Mouse (Mus musculus): ENCODE measurements around the gene Itgb3. TPM values are rescaled to one million over a fixed set of nuclear protein-coding genes. Genes with fewer than 3 reads are reported as not detected.

Itgb3 gene
- polyA plus RNA-seq, 1 experiment from 2014 or later: 6.2 TPM

GRCm38 (mm10) chr11:104643236-104643635 lies 35.4 kb downstream of the Itgb3 start:
- Histone ChIP-seq H3K4me2 (no peak overlapping the region), H3K27ac (no peak overlapping the region), H3K36me3 (no peaks in the 10 kb centered on the region), H3K9me3 (no peaks in the 10 kb centered on the region), H3K4me1 (no peaks in the 10 kb centered on the region), H3K4me3 (replicated peaks) (no peak overlapping the region), H3K9ac (no peak overlapping the region), H3K27me3 (replicated peaks) (no peaks in the 10 kb centered on the region)
- no peak for ATAC-seq (ENCODE audit: insufficient read depth, low FRiP score, low read depth)
- WGBS: 78% methylated on average over 4 of the region's 4 CpGs

GRCm38 (mm10) chr11:104645402-104645801 lies 37.6 kb downstream of the Itgb3 start:
- H3K27ac ChIP-seq: no peak overlapping the region
- H3K4me2 ChIP-seq: no peak overlapping the region
- no peak for ATAC-seq (ENCODE audit: insufficient read depth, low FRiP score, low read depth)
- H3K36me3 ChIP-seq: no peaks in the 10 kb centered on the region
- H3K9me3 ChIP-seq: no peaks in the 10 kb centered on the region
- no peak overlapping the region for H3K4me3 ChIP-seq (replicated peaks)
- 92% methylated on average over 6 of the region's 6 CpGs for WGBS
- no peaks in the 10 kb centered on the region for H3K27me3 ChIP-seq (replicated peaks)
- H3K9ac ChIP-seq: no peak overlapping the region
- no peaks in the 10 kb centered on the region for H3K4me1 ChIP-seq

DNA sequence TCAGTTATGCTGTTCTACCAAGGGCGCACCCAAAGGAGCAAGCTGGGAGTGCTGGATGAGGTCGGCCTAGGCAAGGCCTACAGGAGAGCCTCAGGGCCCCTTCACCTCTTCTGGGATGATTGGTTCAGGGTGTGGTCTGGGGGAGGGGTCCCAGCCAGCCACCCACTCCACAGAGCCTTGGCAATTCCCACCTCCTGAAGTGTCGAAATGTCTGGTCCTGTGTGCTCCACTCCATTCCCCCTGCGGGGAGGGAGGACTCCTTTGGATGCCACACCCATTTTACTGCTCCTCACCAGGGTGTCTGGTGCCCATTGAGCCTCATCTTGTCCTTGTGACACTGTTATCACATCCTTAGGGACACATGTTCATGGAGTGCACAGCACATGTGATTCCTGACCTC lies 38.4 kb downstream of the Itgb3 start:
- Histone ChIP-seq H3K4me1 (no peaks in the 10 kb centered on the region), H3K4me2 (no peak overlapping the region), H3K9me3 (no peaks in the 10 kb centered on the region), H3K4me3 (replicated peaks) (no peak overlapping the region), H3K27me3 (replicated peaks) (no peaks in the 10 kb centered on the region), H3K9ac (no peak overlapping the region), H3K27ac (no peak overlapping the region), H3K36me3 (no peaks in the 10 kb centered on the region)
- ATAC-seq (ENCODE audit: insufficient read depth, low FRiP score, low read depth): no peak
- WGBS: 73% methylated on average over 4 of the region's 4 CpGs

DNA sequence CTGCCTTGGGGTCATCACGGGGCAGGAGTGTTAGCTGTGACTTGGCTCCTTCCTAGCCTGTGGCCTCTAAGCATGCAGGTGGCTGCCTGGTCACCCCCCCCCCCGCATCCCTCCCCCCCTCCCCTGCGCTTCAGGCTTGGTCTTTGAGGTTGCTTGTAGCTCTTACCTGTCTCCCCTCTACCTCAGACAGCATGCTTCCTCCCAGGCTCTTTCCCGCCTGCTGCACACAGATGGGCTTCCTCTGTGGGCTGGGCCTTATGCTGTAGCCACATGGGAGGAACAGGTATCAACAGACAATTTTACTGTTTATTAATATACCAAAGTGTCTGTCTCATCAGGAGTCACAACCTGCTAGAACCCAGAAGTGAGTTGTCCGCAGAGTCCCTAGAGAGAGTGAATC lies 38.8 kb downstream of the Itgb3 start:
- no peak for ATAC-seq (ENCODE audit: insufficient read depth, low FRiP score, low read depth)
- WGBS: 67% methylated on average over 5 of the region's 5 CpGs
- Histone ChIP-seq H3K4me2 (no peak overlapping the region), H3K36me3 (no peaks in the 10 kb centered on the region), H3K27ac (0 out of 2 replicates have a peak overlapping the region, but pooled peaks have one; percentile 36), H3K27me3 (replicated peaks) (no peaks in the 10 kb centered on the region), H3K4me3 (replicated peaks) (no peak overlapping the region), H3K9me3 (no peaks in the 10 kb centered on the region), H3K9ac (no peak overlapping the region), H3K4me1 (no peaks in the 10 kb centered on the region)

DNA sequence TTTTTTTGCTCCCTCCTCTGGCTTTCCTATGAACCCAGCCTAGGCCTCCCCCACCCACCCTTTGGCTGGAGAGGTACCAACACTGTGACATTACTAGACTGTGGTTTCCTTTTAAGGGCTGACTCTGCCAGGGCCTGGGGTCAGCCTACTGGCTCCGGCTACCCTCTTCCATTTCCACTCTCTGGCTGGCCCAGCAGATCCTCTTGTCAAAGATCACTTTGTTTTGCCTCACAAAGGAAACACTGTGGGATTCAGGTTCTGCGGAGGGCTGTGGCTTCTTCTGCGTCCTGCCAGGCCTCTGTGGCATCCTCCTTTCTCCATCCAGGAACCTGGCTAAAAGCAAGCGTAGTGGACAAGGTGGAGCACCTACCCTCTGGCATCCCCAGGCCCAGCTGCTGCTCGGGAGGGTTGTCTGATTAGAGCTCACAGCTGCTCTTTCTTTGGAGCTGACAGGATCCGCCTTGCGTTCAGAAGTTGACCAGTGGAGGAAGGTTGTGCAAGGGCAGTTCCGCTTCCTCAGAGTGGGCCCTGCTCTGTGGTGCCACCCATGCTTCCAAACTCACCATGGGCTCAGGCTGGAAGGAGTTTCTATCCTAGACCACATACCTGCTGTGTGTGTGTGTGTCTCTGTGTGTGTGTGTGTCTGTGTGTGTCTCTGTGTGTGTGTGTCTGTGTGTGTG lies 39.5 kb downstream of the Itgb3 start:
- H3K4me1 ChIP-seq: no peaks in the 10 kb centered on the region
- no peaks in the 10 kb centered on the region for H3K36me3 ChIP-seq
- H3K27me3 ChIP-seq (replicated peaks): no peaks in the 10 kb centered on the region
- no peak overlapping the region for H3K9ac ChIP-seq
- 0 out of 2 replicates have a peak overlapping the region, but pooled peaks have one; percentile 36 for H3K27ac ChIP-seq
- no peak overlapping the region for H3K4me2 ChIP-seq
- no peaks in the 10 kb centered on the region for H3K9me3 ChIP-seq
- no peak overlapping the region for H3K4me3 ChIP-seq (replicated peaks)
- ATAC-seq (ENCODE audit: insufficient read depth, low FRiP score, low read depth): no peak
- WGBS: 63% methylated on average over 8 of the region's 8 CpGs

- Histone ChIP-seq H3K9me3 (no peaks in the 10 kb centered on the region), H3K27ac (no peak overlapping the region), H3K4me3 (replicated peaks) (no peak overlapping the region), H3K27me3 (replicated peaks) (no peaks in the 10 kb centered on the region), H3K9ac (no peak overlapping the region), H3K4me1 (no peaks in the 10 kb centered on the region), H3K36me3 (no peaks in the 10 kb centered on the region), H3K4me2 (no peak overlapping the region)
- ATAC-seq (ENCODE audit: insufficient read depth, low FRiP score, low read depth): no peak
- WGBS: 46% methylated on average over 3 of the region's 3 CpGs
These were observed 40.8 kb downstream of the Itgb3 start for GRCm38 (mm10) chr11:104648571-104648970.

DNA sequence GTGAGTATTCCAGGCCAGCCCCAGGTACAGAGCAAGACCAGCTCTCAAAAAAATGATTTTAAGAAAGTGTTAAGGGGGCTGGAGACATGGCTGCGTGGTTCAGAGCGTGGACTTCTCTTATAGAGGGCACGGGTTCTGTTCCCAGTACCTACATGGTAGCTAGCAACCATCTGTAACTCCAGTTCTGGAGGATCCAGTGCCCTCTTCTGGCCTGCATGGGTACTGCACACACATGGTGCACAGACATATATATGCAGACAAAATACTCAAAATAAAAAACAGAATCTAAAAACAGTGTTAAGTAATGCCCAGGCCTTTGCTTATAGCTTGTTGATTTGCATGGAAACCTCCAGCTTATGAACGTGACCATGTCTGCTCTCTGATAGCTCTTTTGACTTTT lies 52.8 kb downstream of the Itgb3 start:
- Histone ChIP-seq H3K9ac (no peak overlapping the region), H3K9me3 (no peaks in the 10 kb centered on the region), H3K4me1 (no peaks in the 10 kb centered on the region), H3K4me2 (no peak overlapping the region), H3K36me3 (0 out of 2 replicates have a peak, but pooled peaks cover 4% of the 10 kb centered on the region), H3K27ac (no peak overlapping the region), H3K4me3 (replicated peaks) (no peak overlapping the region), H3K27me3 (replicated peaks) (no peaks in the 10 kb centered on the region)
- ATAC-seq (ENCODE audit: insufficient read depth, low FRiP score, low read depth): no peak
- WGBS: 89% methylated on average over 4 of the region's 4 CpGs

GRCm38 (mm10) chr11:104661106-104661505 lies 53.3 kb downstream of the Itgb3 start:
- no peak overlapping the region for H3K9ac ChIP-seq
- ATAC-seq (ENCODE audit: insufficient read depth, low FRiP score, low read depth): no peak
- no peaks in the 10 kb centered on the region for H3K9me3 ChIP-seq
- no peaks in the 10 kb centered on the region for H3K27me3 ChIP-seq (replicated peaks)
- no peaks in the 10 kb centered on the region for H3K4me1 ChIP-seq
- H3K36me3 ChIP-seq: 0 out of 2 replicates have a peak, but pooled peaks cover 4% of the 10 kb centered on the region
- WGBS: 77% methylated on average over 5 of the region's 5 CpGs
- no peak overlapping the region for H3K4me3 ChIP-seq (replicated peaks)
- H3K4me2 ChIP-seq: no peak overlapping the region
- no peak overlapping the region for H3K27ac ChIP-seq

- Histone ChIP-seq H3K4me3 (replicated peaks) (no peak overlapping the region), H3K36me3 (0 out of 2 replicates have a peak, but pooled peaks cover 4% of the 10 kb centered on the region)
- 72% methylated on average over 20 of the region's 20 CpGs for WGBS
These were observed 53.9 kb downstream of the Itgb3 start for GRCm38 (mm10) chr11:104661531-104662205.

DNA sequence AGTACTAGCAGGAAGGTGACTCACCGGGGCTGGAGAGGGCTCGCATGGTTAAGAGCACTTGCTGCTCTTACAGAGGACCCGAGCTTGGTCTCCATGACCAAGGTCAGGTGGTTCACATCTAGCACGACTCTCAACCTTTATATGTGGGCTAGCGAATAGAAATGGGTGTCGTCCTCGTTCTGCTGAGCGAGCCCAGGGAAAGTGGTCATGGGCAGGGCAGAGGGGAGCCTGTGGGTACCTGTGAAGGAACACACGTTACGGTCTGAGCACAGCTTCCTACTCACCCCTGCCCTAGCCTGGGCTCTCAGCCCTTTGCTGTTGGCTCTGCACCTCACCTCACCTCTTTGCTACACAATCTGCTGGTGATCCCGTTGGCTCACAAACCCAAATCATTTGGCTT lies 54.8 kb downstream of the Itgb3 start:
- H3K27me3 ChIP-seq (replicated peaks): no peaks in the 10 kb centered on the region
- no peak overlapping the region for H3K4me3 ChIP-seq (replicated peaks)
- 87% methylated on average over 11 of the region's 11 CpGs for WGBS
- H3K27ac ChIP-seq: no peak overlapping the region
- no peak overlapping the region for H3K4me2 ChIP-seq
- H3K36me3 ChIP-seq: 0 out of 2 replicates have a peak, but pooled peaks cover 4% of the 10 kb centered on the region
- H3K9me3 ChIP-seq: no peaks in the 10 kb centered on the region
- no peak for ATAC-seq (ENCODE audit: insufficient read depth, low FRiP score, low read depth)
- no peaks in the 10 kb centered on the region for H3K4me1 ChIP-seq
- H3K9ac ChIP-seq: no peak overlapping the region

More at GRCm38 (mm10) chr11:104661531-104662205, 53.9 kb downstream of the Itgb3 start:
- H3K4me1 ChIP-seq: no peaks in the 10 kb centered on the region
- H3K9ac ChIP-seq: no peak overlapping the region
- no peaks in the 10 kb centered on the region for H3K27me3 ChIP-seq (replicated peaks)
- H3K27ac ChIP-seq: no peak overlapping the region
- no peak for ATAC-seq (ENCODE audit: insufficient read depth, low FRiP score, low read depth)
- no peaks in the 10 kb centered on the region for H3K9me3 ChIP-seq
- H3K4me2 ChIP-seq: no peak overlapping the region

DNA sequence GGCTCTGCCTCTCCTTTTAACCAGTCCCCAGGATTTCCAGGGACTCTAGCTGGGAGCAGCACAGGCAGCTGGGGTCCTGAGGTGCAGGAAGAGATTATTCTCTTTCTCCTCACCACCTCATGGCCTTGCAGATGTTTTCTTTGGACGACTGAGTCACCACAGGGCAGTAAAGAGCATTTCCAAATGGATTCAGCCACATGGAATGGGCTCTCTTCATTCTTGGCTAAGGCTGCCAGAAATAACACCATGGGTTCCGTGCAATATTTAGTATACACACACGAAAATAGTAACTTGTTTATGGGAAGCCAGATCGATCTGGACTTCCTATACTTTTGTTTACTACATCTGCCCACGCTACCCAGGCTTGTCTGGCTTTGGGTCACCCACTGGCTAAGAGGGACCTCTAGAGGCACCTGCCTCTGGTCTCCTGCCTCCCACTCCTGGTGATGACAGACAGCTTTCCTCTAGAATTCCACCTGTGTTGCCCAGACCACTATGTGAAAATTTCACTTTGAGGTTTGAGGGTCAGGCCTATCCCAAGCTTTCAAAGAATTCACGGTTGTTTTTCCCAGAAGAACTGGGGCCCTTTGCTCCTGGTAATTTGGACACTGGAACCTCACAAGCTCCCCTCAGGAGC lies 55.6 kb downstream of the Itgb3 start:
- Histone ChIP-seq H3K4me3 (replicated peaks) (no peak overlapping the region), H3K4me2 (no peak overlapping the region), H3K27me3 (replicated peaks) (no peaks in the 10 kb centered on the region), H3K9ac (no peak overlapping the region), H3K9me3 (no peaks in the 10 kb centered on the region), H3K4me1 (no peaks in the 10 kb centered on the region), H3K27ac (no peak overlapping the region), H3K36me3 (0 out of 2 replicates have a peak, but pooled peaks cover 4% of the 10 kb centered on the region)
- 60% methylated on average over 6 of the region's 6 CpGs for WGBS
- no peak for ATAC-seq (ENCODE audit: insufficient read depth, low FRiP score, low read depth)

GRCm38 (mm10) chr11:104663878-104664261 lies 56.1 kb downstream of the Itgb3 start:
- Histone ChIP-seq H3K4me2 (no peak overlapping the region), H3K27ac (no peak overlapping the region), H3K4me1 (no peaks in the 10 kb centered on the region), H3K36me3 (0 out of 2 replicates have a peak, but pooled peaks cover 4% of the 10 kb centered on the region), H3K27me3 (replicated peaks) (no peaks in the 10 kb centered on the region), H3K9ac (no peak overlapping the region), H3K4me3 (replicated peaks) (no peak overlapping the region), H3K9me3 (no peaks in the 10 kb centered on the region)
- WGBS: 62% methylated on average over 3 of the region's 3 CpGs
- no peak for ATAC-seq (ENCODE audit: insufficient read depth, low FRiP score, low read depth)
